Mouse (Mus musculus): ENCODE measurements around the gene Ncf1.

- no peak for TF ChIP-seq GATA1 (IDR thresholded peaks at IDR 0.05; ENCODE audit: low read length)
- TF ChIP-seq TAL1 (IDR thresholded peaks at IDR 0.05; ENCODE audit: low read length): no peak
Measured at GRCm38 (mm10) chr5:134186961-134187731, 42.3 kb downstream of the Ncf1 start.

All from erythroblast, embryonic 14.5 days (primary cell).